26 mouse cellular contexts compared by ENCODE assay signal in genomic region chr6:70810524-70810923, GRCm38 (mm10). TPM values are rescaled to one million over a fixed set of nuclear protein-coding genes. Genes with fewer than 3 reads are reported as not detected.
DNase-seq lines count a peak whose midpoint lies in the region; ATAC-seq and TF ChIP-seq lines count a peak whose summit lies in the region.
"Had no signal": no experiment of that assay in that cellular context is flagged by ENCODE, and none has a peak within 500 bp of the region (broad histone marks: within the 10 kb centered on the region; RNA-seq: fewer than 3 reads in every experiment).

No protein-coding gene starts in this region.

- TF ChIP-seq POLR2A in MEL (IDR thresholded peaks at IDR 0.05; ENCODE audit: control insufficient read depth in 1 of 2, insufficient read depth in 1 of 2, low read depth in 1 of 2, low read length in 2 of 2, poor library complexity in 1 of 2), result no peak

- no peak overlapping the region for H3K9ac ChIP-seq in MEL (ENCODE audit: control insufficient read depth, low read depth, low read length, poor library complexity, severe bottlenecking)
- no peak overlapping the region for H3K9ac ChIP-seq in liver, embryonic 12.5 days
- H3K9ac ChIP-seq in liver, embryonic 14.5 days (replicated peaks), result no peak overlapping the region
- H3K9ac ChIP-seq: embryonic facial prominence, embryonic 13.5 days; embryonic facial prominence, embryonic 15.5 days; forebrain, embryonic 12.5 days had no signal

- no peak overlapping the region for H3K4me2 ChIP-seq in liver, embryonic 12.5 days
- H3K4me2 ChIP-seq in liver, embryonic 14.5 days (ENCODE audit: low read depth), result no peak overlapping the region
- H3K4me2 ChIP-seq: embryonic facial prominence, embryonic 13.5 days; embryonic facial prominence, embryonic 15.5 days; forebrain, embryonic 12.5 days had no signal

- no peak for TF ChIP-seq RAD21 in MEL (IDR thresholded peaks at IDR 0.05; ENCODE audit: low read depth, low read length)

- peaks cover 0 to 6% of the 10 kb centered on the region in 2 experiments; a peak in 2 of 4 replicates for H3K36me3 ChIP-seq in MEL (ENCODE audit: control insufficient read depth in 1 of 2, insufficient read depth in 2 of 2, low read length in 2 of 2)
- no peaks in the 10 kb centered on the region for H3K36me3 ChIP-seq in liver, embryonic 12.5 days
- H3K36me3 ChIP-seq in liver, embryonic 14.5 days (replicated peaks; ENCODE audit: control insufficient read depth, insufficient read depth, low read depth), result no peaks in the 10 kb centered on the region
- H3K36me3 ChIP-seq: embryonic facial prominence, embryonic 13.5 days; embryonic facial prominence, embryonic 15.5 days; forebrain, embryonic 10.5 days; forebrain, embryonic 12.5 days had no signal

- no peak overlapping the region for H3K4me3 ChIP-seq in MEL (ENCODE audit: control insufficient read depth in 1 of 2, insufficient read depth in 1 of 2, low read depth in 2 of 2, low read length in 2 of 2)
- H3K4me3 ChIP-seq in liver, embryonic 12.5 days, result no peak overlapping the region
- H3K4me3 ChIP-seq in liver, embryonic 14.5 days (ENCODE audit: insufficient read depth in 1 of 2, low read depth in 2 of 2, low read length in 2 of 2), result no peak overlapping the region
- H3K4me3 ChIP-seq: embryonic facial prominence, embryonic 13.5 days; embryonic facial prominence, embryonic 15.5 days; erythroblast, embryonic 14.5 days; forebrain, embryonic 10.5 days; forebrain, embryonic 12.5 days had no signal

- H3K9me3 ChIP-seq in MEL (replicated peaks; ENCODE audit: insufficient read depth, low read length), result no peaks in the 10 kb centered on the region
- no peaks in the 10 kb centered on the region for H3K9me3 ChIP-seq in liver, embryonic 12.5 days (replicated peaks)
- H3K9me3 ChIP-seq in liver, embryonic 14.5 days (ENCODE audit: control insufficient read depth, low read length), result no peaks in the 10 kb centered on the region
- H3K9me3 ChIP-seq: embryonic facial prominence, embryonic 13.5 days; embryonic facial prominence, embryonic 15.5 days; forebrain, embryonic 10.5 days; forebrain, embryonic 12.5 days had no signal

- no peak overlapping the region; the same call in 1 of the 2 replicates for H3K27ac ChIP-seq in MEL (ENCODE audit: control insufficient read depth, low read depth, low read length)
- H3K27ac ChIP-seq in liver, embryonic 12.5 days, result peak overlapping the region; percentile 27; the same call in 1 of the 2 replicates
- H3K27ac ChIP-seq in liver, embryonic 14.5 days, result no peak overlapping the region
- H3K27ac ChIP-seq: embryonic facial prominence, embryonic 13.5 days; embryonic facial prominence, embryonic 15.5 days; forebrain, embryonic 10.5 days; forebrain, embryonic 12.5 days had no signal

- TF ChIP-seq EP300 in MEL (IDR thresholded peaks at IDR 0.05; ENCODE audit: low read depth in 1 of 2, low read length in 2 of 2), result no peak
- TF ChIP-seq EP300 in liver, embryonic 14.5 days (IDR thresholded peaks at IDR 0.05; ENCODE audit: low read depth), result no peak

- DNase-seq in MEL (ENCODE audit: low read depth, low spot score), result no peak
- no peak for DNase-seq in liver, embryonic 14.5 days (ENCODE audit: low read depth in 3 of 3, low spot score in 3 of 3)
- no peak for DNase-seq in left cerebral cortex, postnatal 10 days (ENCODE audit: extremely low spot score in 1 of 2, low spot score in 2 of 2)
- DNase-seq in retina, postnatal 1 day, result no peak
- no peak for DNase-seq in adrenal gland, postnatal 25 days
- DNase-seq in gastrocnemius, adult 8-10 months (ENCODE audit: low spot score in 2 of 2), result no peak
- DNase-seq: adrenal gland, adult 8-10 months; adrenal gland, postnatal 14 days; cerebellum, adult 11 months; cerebellum, adult 18-20 months; cerebellum, adult 8-10 months; cerebellum, adult 9-11 months; cerebellum, postnatal 14 days; cerebellum, postnatal 36 days; embryo, embryonic 11 days had no signal

- ATAC-seq in liver, embryonic 12.5 days, result peak; percentile 70
- peak; percentile 37; the same call in 1 of the 2 replicates for ATAC-seq in liver, embryonic 14.5 days (ENCODE audit: insufficient read depth)
- peak; percentile 23; the same call in 1 of the 2 replicates for ATAC-seq in megakaryocyte progenitor cell, adult 5-6 weeks (replicated peaks; ENCODE audit: poor library complexity)
- ATAC-seq: activated CD4-positive, CD25-positive, alpha-beta regulatory T cell, adult 4 months; forebrain, embryonic 14.5 days; forebrain, embryonic 16.5 days; Patski had no signal

- no peaks in the 10 kb centered on the region for H3K79me2 ChIP-seq in MEL (ENCODE audit: control insufficient read depth, insufficient read depth, low read length, poor library complexity)

- intact Hi-C loops in left cerebral cortex, postnatal 10 days (cut with DNase I), result loop anchor here (10.0 kb wide), 1 partner anchor 314 kb away; no protein-coding TSS in a partner anchor

- peaks cover 0 to 6% of the 10 kb centered on the region in 2 experiments; a peak in 2 of 4 replicates for H3K4me1 ChIP-seq in MEL (ENCODE audit: control insufficient read depth in 1 of 2, insufficient read depth in 2 of 2, low read length in 2 of 2)
- H3K4me1 ChIP-seq in liver, embryonic 12.5 days, result peaks cover 32% of the 10 kb centered on the region
- peaks cover 3 to 17% of the 10 kb centered on the region in 2 experiments; a peak in 2 of 4 replicates for H3K4me1 ChIP-seq in liver, embryonic 14.5 days (replicated peaks; ENCODE audit: control insufficient read depth in 2 of 2, insufficient read depth in 2 of 2, low read length in 1 of 2)
- H3K4me1 ChIP-seq: embryonic facial prominence, embryonic 13.5 days had no signal

- TF ChIP-seq CTCF in MEL (IDR thresholded peaks at IDR 0.05 in 2 of 3, conservative IDR thresholded peaks at IDR 0.05 in 1 of 3; ENCODE audit: control insufficient read depth in 1 of 3, insufficient read depth in 1 of 3, low read depth in 2 of 3, low read length in 3 of 3, poor library complexity in 1 of 3, severe bottlenecking in 1 of 3), result no peak
- no peak for TF ChIP-seq CTCF in liver, embryonic 14.5 days (IDR thresholded peaks at IDR 0.05; ENCODE audit: low read depth)

- H3K27me3 ChIP-seq in MEL (ENCODE audit: control insufficient read depth in 1 of 2, insufficient read depth in 2 of 2, low read length in 2 of 2), result no peaks in the 10 kb centered on the region
- no peaks in the 10 kb centered on the region for H3K27me3 ChIP-seq in liver, embryonic 12.5 days (replicated peaks)
- H3K27me3 ChIP-seq in liver, embryonic 14.5 days (ENCODE audit: control insufficient read depth, insufficient read depth, low read length), result no peaks in the 10 kb centered on the region
- H3K27me3 ChIP-seq: embryonic facial prominence, embryonic 13.5 days; embryonic facial prominence, embryonic 15.5 days; forebrain, embryonic 12.5 days; Patski had no signal

- WGBS in liver, embryonic 12.5 days (ENCODE audit: insufficient replicate concordance), result 48% methylated on average over 1 of the region's 1 CpGs
- WGBS in liver, embryonic 14.5 days (ENCODE audit: insufficient replicate concordance), result 63% methylated on average over 1 of the region's 1 CpGs

TF ChIP-seq in MEL, 35 proteins besides CTCF, POLR2A, EP300 and RAD21:
- TF ChIP-seq ETS1 (IDR thresholded peaks at IDR 0.05; ENCODE audit: low read depth, low read length) (no peak), TAL1 (IDR thresholded peaks at IDR 0.05; ENCODE audit: low read length) (peak; percentile 38; the same call in 1 of the 2 replicates)

RNA-seq across cellular contexts. Expression of gene Rpia, which starts 18.5 kb away (rescaled TPM):
- 188 and 238 TPM in 2 replicates for total RNA-seq in MEL (2012; rRNA removed)
- 100 to 1,000 TPM in 1 of 2 experiments, 10 to 100 TPM in 1; 93.4 to 180 TPM for polyA plus RNA-seq in MEL (2012; ENCODE audit: insufficient read depth in 1 of 2, insufficient read length in 2 of 2, low read depth in 1 of 2, low replicate concordance in 2 of 2, missing spikeins in 1 of 2)
- 4.5 and 5.1 TPM in 2 replicates for polyA plus RNA-seq in liver, embryonic 12.5 days (2016; fragmentation: Nextera tagmentation; extraction: Ambion mirVana)
- polyA plus RNA-seq in liver, embryonic 14.5 days (2012; rRNA removed), result 24.4 and 36.7 TPM in 2 replicates
- 4.5 and 4.7 TPM in 2 replicates for polyA plus RNA-seq in liver, embryonic 14.5 days (2014; fragmentation: Nextera tagmentation; extraction: Ambion mirVana)
- total RNA-seq in megakaryocyte progenitor cell, adult 5-6 weeks (2015), result 105 and 110 TPM in 2 replicates
- 209 and 250 TPM in 2 replicates for total RNA-seq in megakaryocyte progenitor cell, adult 5-6 weeks (2017)
- 10 to 100 TPM; 10.5 to 12.8 TPM for total RNA-seq in left cerebral cortex, postnatal 10 days (2021)
- 22.0 and 26.2 TPM in 2 replicates for total RNA-seq in adrenal gland, postnatal 25 days (2021)
- 10 to 100 TPM; 17.4 to 21.3 (median 20.4) TPM for total RNA-seq in gastrocnemius, adult 8-10 months (2022)

RNA-seq across cellular contexts. Expression of gene Eif2ak3, which starts 33.8 kb away (rescaled TPM):
- total RNA-seq in MEL (2012; rRNA removed), result 9.0 and 9.1 TPM in 2 replicates
- 1 to 10 TPM in 1 of 2 experiments, not detected in 1; 9.9 TPM for polyA plus RNA-seq in MEL (2012; ENCODE audit: insufficient read depth in 1 of 2, insufficient read length in 2 of 2, low read depth in 1 of 2, low replicate concordance in 2 of 2, missing spikeins in 1 of 2)
- polyA plus RNA-seq in liver, embryonic 12.5 days (2016; fragmentation: Nextera tagmentation; extraction: Ambion mirVana), result 5.2 and 6.2 TPM in 2 replicates
- polyA plus RNA-seq in liver, embryonic 14.5 days (2012; rRNA removed), result 3.2 and 3.3 TPM in 2 replicates
- polyA plus RNA-seq in liver, embryonic 14.5 days (2014; fragmentation: Nextera tagmentation; extraction: Ambion mirVana), result 2.3 and 2.5 TPM in 2 replicates
- 13.2 and 16.9 TPM in 2 replicates for total RNA-seq in megakaryocyte progenitor cell, adult 5-6 weeks (2015)
- 19.8 and 22.8 TPM in 2 replicates for total RNA-seq in megakaryocyte progenitor cell, adult 5-6 weeks (2017)
- total RNA-seq in left cerebral cortex, postnatal 10 days (2021), result 10 to 100 TPM; 17.8 to 20.2 TPM
- total RNA-seq in adrenal gland, postnatal 25 days (2021), result 19.1 and 22.6 TPM in 2 replicates
- 1 to 10 TPM; 2.6 to 3.5 (median 3.3) TPM for total RNA-seq in gastrocnemius, adult 8-10 months (2022)
